Mouse (Mus musculus): ENCODE results near the gene Sh3d21. TPM values are rescaled to one million over a fixed set of nuclear protein-coding genes. Genes with fewer than 3 reads are reported as not detected.

Sh3d21 gene
- polyA plus RNA-seq, 1 experiment from 2014 or later, result 1.3 TPM

DNA sequence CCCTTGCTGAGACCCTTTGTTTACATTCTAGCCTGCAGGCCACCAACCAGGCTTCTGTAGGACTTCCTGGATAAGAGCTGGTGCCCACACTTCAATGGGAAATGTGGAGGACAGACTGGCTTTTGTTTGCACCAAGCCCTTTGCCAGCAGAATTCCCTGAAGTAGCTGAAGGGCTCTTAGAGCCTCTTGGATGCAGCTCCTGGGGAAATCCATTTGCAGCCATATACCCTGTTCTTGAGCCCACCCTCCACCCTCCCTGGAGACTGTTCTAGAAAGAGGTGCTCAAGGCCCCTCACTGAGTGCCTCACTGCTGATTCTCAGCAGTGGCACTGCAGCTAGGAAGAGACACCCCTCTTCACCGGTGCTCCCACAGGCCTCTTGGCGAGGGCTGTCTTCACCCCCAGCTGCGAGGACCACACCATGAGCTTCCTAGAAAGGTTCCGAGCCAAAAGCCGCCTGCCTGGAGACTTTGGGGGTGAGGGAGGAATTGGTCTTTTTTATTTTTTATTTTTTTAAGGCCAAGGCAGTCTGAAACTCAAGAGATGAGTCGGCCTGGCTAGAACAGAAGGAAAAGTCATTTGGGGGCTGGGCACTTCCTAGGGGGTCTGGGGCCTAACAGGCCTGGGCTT, 30.5 kb downstream of the Sh3d21 start:
- H3K4me1 ChIP-seq (replicated peaks), result peaks cover 30% of the 10 kb centered on the region
- H3K4me2 ChIP-seq, result no peak overlapping the region
- H3K4me3 ChIP-seq, result no peak overlapping the region
- peaks cover 89% of the 10 kb centered on the region for H3K36me3 ChIP-seq
- ATAC-seq (ENCODE audit: low FRiP score), result no peak
- 0 out of 2 replicates have a peak overlapping the region, but pooled peaks have one; percentile 20 for H3K27ac ChIP-seq
- no peaks in the 10 kb centered on the region for H3K27me3 ChIP-seq
- peak overlapping the region; percentile 6; the same call in 1 of the 2 replicates for H3K9ac ChIP-seq
- no peaks in the 10 kb centered on the region for H3K9me3 ChIP-seq
- 75% methylated on average over 6 of the region's 6 CpGs for WGBS

DNA sequence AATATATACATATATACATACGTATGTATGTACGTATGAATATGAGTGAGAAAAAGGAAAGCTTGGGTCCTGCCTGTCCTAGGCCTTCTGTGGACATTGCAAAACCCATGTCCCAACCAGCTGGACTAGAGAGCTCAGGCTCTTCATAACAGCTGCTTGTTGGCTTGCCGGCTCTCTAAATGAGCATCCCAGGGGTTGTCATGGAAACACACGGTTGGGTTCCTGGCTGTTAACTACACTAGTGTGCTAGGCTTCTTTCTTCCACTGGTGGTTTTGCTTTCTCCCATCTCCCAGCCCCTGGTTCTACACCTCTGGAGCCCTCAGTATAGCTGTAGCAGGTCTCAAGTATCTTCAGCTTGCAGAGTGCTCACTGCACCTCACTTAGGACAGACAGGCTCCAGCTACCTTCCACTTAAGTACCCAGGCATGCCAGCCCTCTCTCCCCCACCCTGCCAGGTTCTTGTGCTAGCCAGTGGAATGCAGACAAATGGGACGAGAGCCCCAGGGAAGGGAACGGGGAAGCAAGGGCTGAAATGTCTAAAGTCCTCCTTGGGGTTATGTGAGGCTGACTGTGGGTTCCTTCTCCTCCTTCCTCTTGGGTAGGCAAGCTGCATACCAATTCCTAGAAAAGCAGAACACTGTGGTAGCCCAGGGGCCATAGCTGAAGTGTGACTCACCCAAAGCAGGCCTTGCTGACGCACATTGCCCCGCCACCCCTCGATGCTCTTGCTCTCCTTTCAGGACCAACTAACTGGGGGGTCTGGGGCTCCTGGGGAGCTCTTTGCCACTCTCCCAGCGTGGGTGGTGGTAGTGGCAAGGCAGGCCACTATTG, 31.8 kb downstream of the Sh3d21 start:
- peaks cover 30% of the 10 kb centered on the region for H3K4me1 ChIP-seq (replicated peaks)
- H3K4me3 ChIP-seq, result no peak overlapping the region
- peaks cover 88% of the 10 kb centered on the region for H3K36me3 ChIP-seq
- 56% methylated on average over 10 of the region's 10 CpGs for WGBS
- H3K9ac ChIP-seq, result no peak overlapping the region; the same call in 1 of the 2 replicates
- H3K27me3 ChIP-seq, result no peaks in the 10 kb centered on the region
- no peak overlapping the region for H3K4me2 ChIP-seq
- H3K9me3 ChIP-seq, result no peaks in the 10 kb centered on the region
- peak; percentile 52; the same call in 1 of the 2 replicates for ATAC-seq (ENCODE audit: low FRiP score)
- H3K27ac ChIP-seq, result peak overlapping the region; percentile 67

DNA sequence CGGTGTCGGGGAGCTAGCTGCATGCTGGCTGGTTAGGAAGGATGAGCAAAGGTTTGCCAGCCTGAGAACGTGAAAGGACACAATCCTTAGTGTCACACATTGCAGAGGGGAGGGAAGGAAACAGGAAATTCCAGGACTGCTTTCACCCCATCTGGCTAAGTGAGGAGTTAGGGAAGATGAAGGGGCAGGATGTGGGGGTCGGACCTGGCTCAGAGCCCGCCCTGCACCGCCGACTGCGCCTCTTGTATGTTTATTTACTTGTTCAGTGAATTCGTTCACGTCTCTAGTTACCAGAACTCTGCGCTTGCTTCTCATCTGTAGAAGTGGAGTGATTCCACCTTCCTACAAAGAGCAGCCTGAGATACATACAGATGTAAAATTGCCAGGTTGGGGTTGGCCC, 32.8 kb downstream of the Sh3d21 start:
- peaks cover 30% of the 10 kb centered on the region for H3K4me1 ChIP-seq (replicated peaks)
- H3K9me3 ChIP-seq, result no peaks in the 10 kb centered on the region
- no peak overlapping the region for H3K9ac ChIP-seq
- no peaks in the 10 kb centered on the region for H3K27me3 ChIP-seq
- peak overlapping the region; percentile 67 for H3K27ac ChIP-seq
- peaks cover 88% of the 10 kb centered on the region for H3K36me3 ChIP-seq
- H3K4me3 ChIP-seq, result no peak overlapping the region
- H3K4me2 ChIP-seq, result no peak overlapping the region
- WGBS, result 78% methylated on average over 11 of the region's 11 CpGs
- no peak for ATAC-seq (ENCODE audit: low FRiP score)

DNA sequence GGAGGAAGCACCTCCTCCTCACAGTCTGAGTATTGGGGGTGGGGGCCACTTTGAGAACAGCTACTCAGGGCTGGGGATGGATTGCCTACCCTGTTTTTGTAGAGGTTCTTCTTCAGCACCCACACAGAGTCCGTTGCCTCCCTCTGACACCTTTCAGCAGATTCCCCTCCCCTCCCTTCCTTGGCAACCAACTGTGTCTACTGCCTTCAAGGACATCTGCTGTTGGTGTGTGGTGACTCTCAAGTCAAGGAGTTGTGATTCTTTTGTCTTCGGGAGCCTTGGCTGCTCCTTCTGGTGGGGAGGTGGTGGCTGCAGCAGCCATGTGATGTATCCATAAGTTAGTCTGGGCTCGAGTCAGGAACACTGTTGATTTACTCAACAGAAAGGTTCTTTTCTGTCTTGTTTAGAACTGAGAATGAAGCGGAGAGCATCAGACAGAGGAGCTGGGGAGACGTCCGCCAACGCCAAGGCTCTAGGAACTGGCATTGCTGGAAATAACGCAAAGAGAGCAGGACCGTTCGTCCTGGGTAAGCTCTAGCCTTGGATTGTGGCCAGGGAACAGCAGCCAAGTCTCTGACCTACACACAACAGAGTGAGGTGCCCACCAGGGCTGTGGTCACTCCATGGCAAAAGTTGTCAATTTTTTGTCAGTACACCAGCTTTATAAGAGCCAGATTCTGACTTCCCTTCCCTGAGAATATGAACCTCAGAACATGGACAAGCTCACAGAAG, 39.8 kb downstream of the Sh3d21 start:
- ATAC-seq (ENCODE audit: low FRiP score), result no peak
- 87% methylated on average over 10 of the region's 10 CpGs for WGBS
- Histone ChIP-seq H3K4me3 (no peak overlapping the region), H3K4me1 (replicated peaks) (peaks cover 7% of the 10 kb centered on the region), H3K9me3 (peaks cover 8% of the 10 kb centered on the region; the same call in 1 of the 2 replicates), H3K27ac (no peak overlapping the region), H3K27me3 (no peaks in the 10 kb centered on the region), H3K9ac (no peak overlapping the region), H3K4me2 (no peak overlapping the region), H3K36me3 (peaks cover 68% of the 10 kb centered on the region)

DNA sequence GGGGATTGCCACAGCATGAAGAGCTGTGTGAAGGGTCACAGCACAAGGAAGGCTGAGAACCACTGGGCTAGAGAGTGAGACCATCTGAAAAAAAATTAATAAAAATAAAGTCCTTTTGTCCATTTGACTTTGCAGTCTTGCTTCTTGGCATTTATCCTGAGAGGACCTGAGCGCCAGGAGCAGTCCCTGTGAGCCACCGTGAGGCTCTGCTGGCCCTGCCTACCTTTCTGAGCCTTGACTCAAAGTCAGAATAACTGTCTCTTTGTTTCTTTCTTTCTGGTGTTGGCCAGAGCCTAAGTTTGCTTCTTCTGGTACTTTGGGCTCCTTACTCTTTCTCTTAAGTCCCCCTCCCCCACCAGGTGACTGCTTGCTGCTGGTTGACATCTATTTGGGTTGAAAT, 42.8 kb downstream of the Sh3d21 start:
- Histone ChIP-seq H3K9ac (no peak overlapping the region), H3K9me3 (peaks cover 8% of the 10 kb centered on the region; the same call in 1 of the 2 replicates), H3K4me2 (no peak overlapping the region), H3K4me1 (replicated peaks) (peaks cover 25% of the 10 kb centered on the region), H3K27me3 (no peaks in the 10 kb centered on the region), H3K4me3 (no peak overlapping the region), H3K36me3 (peaks cover 45% of the 10 kb centered on the region), H3K27ac (no peak overlapping the region)
- ATAC-seq (ENCODE audit: low FRiP score), result no peak
- 92% methylated on average over 2 of the region's 2 CpGs for WGBS

DNA sequence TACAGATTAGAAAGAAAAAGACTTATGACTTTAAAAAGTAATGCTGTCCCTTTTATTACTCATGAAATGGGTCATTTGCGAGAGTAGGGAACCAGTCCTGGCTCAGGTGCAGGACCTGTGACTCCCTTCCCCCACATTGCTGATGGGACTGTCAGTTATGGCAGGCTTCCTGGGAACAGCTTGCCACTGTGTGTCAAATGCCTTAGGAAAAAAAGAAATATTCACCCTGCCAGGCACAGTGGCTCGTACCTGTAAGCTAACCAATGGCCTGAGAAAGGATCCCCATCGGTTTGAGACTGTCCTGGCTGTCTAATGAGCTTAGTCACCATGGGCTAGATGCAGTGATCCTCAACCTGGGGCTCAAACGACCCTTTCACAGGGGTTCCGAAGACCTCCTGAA, 43.2 kb downstream of the Sh3d21 start:
- no peak overlapping the region for H3K9ac ChIP-seq
- no peak overlapping the region for H3K4me2 ChIP-seq
- H3K4me3 ChIP-seq, result no peak overlapping the region
- peaks cover 41% of the 10 kb centered on the region for H3K36me3 ChIP-seq
- no peak for ATAC-seq (ENCODE audit: low FRiP score)
- WGBS, result 90% methylated on average over 5 of the region's 5 CpGs
- peaks cover 8% of the 10 kb centered on the region; the same call in 1 of the 2 replicates for H3K9me3 ChIP-seq
- H3K4me1 ChIP-seq (replicated peaks), result peaks cover 28% of the 10 kb centered on the region
- H3K27ac ChIP-seq, result no peak overlapping the region
- H3K27me3 ChIP-seq, result no peaks in the 10 kb centered on the region

DNA sequence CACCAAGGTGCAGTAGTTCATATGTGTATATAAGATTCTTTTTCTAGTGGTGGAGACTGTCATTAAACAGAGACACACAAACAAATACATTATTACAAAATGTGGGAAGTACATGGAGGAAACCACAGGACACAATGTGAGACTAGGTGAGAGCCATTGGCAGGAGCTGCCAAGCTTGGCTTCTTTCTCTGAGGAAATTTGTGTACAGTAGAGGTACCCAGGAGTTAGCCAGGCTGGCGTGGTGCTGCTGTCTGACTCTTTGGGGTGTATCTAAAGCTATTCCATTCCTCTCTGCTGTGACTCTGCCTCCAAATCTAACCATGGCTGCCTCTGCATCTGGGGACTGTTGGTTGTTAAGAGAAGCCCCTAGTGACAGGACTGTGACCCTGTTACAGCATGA, 44.2 kb downstream of the Sh3d21 start:
- Histone ChIP-seq H3K9ac (no peak overlapping the region), H3K9me3 (peaks cover 8% of the 10 kb centered on the region; the same call in 1 of the 2 replicates), H3K27me3 (no peaks in the 10 kb centered on the region), H3K4me3 (no peak overlapping the region), H3K4me1 (replicated peaks) (peaks cover 29% of the 10 kb centered on the region), H3K27ac (peak overlapping the region; percentile 64), H3K36me3 (peaks cover 31% of the 10 kb centered on the region), H3K4me2 (no peak overlapping the region)
- no peak for ATAC-seq (ENCODE audit: low FRiP score)
- whole genome bisulfite sequencing, result 89% methylated on average over 1 of the region's 1 CpGs

DNA sequence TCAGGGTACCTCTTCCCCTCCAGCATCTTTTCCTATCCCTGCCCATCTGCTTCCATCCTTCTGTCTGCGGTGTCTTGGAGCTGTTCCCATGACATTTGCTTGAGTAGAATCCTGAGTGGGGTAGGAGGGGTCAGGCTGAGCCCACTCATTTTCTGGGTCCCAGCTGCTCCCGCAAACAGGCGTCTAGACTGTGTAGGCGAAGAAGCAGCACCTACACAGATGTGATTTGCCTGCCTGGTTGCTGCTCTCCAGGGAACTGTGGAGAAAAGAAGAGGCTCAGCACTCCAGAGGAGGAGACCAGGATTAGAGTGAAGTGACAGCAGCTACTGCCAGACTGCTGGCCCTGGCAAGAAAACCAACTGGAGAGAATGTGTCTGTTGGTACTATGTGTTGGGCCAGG, 44.6 kb downstream of the Sh3d21 start:
- Histone ChIP-seq H3K9ac (no peak overlapping the region; the same call in 1 of the 2 replicates), H3K27me3 (no peaks in the 10 kb centered on the region), H3K36me3 (peaks cover 27% of the 10 kb centered on the region), H3K9me3 (peaks cover 8% of the 10 kb centered on the region; the same call in 1 of the 2 replicates), H3K27ac (peak overlapping the region; percentile 64), H3K4me2 (no peak overlapping the region), H3K4me1 (replicated peaks) (peaks cover 32% of the 10 kb centered on the region), H3K4me3 (no peak overlapping the region)
- 64% methylated on average over 4 of the region's 4 CpGs for WGBS
- ATAC-seq (ENCODE audit: low FRiP score), result peak; percentile 36; the same call in 1 of the 2 replicates

DNA sequence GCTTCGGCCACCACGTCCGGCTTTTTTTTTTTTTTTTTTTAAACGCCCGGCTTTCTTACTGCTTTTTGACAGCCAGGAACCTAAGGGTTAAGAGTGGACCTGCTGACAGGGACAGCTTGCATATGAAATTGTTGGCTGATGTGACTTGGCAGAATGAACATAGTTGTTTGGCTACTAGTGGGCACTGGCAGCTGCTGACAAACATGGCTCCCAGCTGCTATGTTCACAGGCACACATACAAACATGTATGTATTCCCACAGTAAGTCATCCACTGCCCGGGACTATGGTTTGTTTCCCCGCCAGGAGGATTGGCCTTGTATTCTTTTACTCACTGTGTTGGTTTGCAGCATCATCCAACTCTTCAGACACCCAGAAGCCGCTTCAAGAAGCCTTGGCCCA, 46.2 kb downstream of the Sh3d21 start:
- no peaks in the 10 kb centered on the region for H3K27me3 ChIP-seq
- no peak for ATAC-seq (ENCODE audit: low FRiP score)
- 89% methylated on average over 8 of the region's 8 CpGs for WGBS
- peaks cover 39% of the 10 kb centered on the region for H3K4me1 ChIP-seq (replicated peaks)
- peaks cover 8% of the 10 kb centered on the region; the same call in 1 of the 2 replicates for H3K9me3 ChIP-seq
- no peak overlapping the region for H3K9ac ChIP-seq
- H3K4me3 ChIP-seq, result no peak overlapping the region
- no peak overlapping the region for H3K27ac ChIP-seq
- H3K36me3 ChIP-seq, result peaks cover 24% of the 10 kb centered on the region
- no peak overlapping the region for H3K4me2 ChIP-seq

DNA sequence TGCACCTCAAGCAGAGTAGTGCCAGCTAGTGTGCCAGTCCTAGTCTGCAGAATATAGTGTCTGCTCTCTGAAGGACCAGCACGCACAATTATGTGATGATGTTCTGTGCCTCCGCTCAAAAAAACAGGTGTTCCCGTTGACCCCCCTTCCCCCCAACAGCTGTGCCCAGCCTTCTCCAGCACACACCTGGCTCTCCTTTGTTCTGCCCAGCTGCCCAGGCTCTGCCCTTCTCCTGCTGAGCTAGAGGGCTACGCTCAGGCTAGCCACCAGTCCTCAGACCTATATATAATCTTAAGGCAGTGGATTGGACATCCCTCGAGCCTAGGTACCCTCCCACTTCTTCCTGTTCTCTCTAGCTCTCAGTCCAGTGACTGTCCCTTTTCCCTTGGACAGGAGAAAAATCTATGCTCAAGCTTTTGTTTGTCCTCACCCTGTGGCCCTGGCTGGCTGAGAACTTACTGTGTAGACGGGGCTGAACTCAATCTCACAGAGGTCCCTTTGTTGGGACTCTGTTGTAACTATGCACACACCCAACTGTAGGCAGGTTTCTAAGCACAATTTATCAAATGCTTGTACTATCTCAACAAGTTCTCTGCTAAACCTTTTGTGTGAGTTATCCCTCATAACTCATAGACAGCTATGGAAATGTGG, 47.3 kb downstream of the Sh3d21 start:
- peaks cover 2% of the 10 kb centered on the region; the same call in 1 of the 2 replicates for H3K9me3 ChIP-seq
- H3K4me3 ChIP-seq, result no peak overlapping the region
- peaks cover 46% of the 10 kb centered on the region for H3K4me1 ChIP-seq (replicated peaks)
- no peak for ATAC-seq (ENCODE audit: low FRiP score)
- WGBS, result 74% methylated on average over 6 of the region's 6 CpGs
- no peak overlapping the region for H3K4me2 ChIP-seq
- no peak overlapping the region for H3K9ac ChIP-seq
- no peaks in the 10 kb centered on the region for H3K27me3 ChIP-seq
- H3K27ac ChIP-seq, result no peak overlapping the region
- peaks cover 14% of the 10 kb centered on the region for H3K36me3 ChIP-seq

DNA sequence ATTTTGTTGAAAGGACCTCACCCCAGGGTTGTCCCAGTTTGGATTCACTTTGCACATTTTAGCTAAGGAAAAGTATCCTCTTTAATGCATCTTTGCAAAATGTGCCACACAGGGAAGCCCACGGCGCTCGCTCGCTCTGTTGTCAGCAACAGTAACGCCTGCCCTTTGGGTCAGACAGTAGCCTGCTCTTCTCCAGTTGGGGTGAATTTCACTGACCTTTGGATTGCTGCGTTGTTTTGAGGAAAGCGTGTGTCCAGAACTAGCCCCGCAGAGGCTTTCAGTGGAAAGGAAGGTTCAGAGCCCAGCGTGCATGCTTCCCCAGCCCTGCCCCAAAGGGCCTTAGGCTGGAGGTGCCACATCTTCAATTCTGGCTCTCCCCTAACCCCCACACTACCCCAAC, 47.9 kb downstream of the Sh3d21 start:
- no peak overlapping the region for H3K4me3 ChIP-seq
- H3K9me3 ChIP-seq, result no peaks in the 10 kb centered on the region
- peaks cover 51% of the 10 kb centered on the region for H3K4me1 ChIP-seq (replicated peaks)
- no peak overlapping the region for H3K4me2 ChIP-seq
- H3K36me3 ChIP-seq, result peaks cover 11% of the 10 kb centered on the region; the same call in 1 of the 2 replicates
- WGBS, result 87% methylated on average over 9 of the region's 9 CpGs
- ATAC-seq (ENCODE audit: low FRiP score), result no peak
- H3K27ac ChIP-seq, result no peak overlapping the region
- H3K27me3 ChIP-seq, result no peaks in the 10 kb centered on the region
- no peak overlapping the region for H3K9ac ChIP-seq

Measured in hindbrain, embryonic 13.5 days (tissue).